Mouse (Mus musculus) midbrain, postnatal 0 days (tissue): ENCODE data around the gene Krtap12-1. TPM values are rescaled to one million over a fixed set of nuclear protein-coding genes. Genes with fewer than 3 reads are reported as not detected.
"Not testable (repeated sequence)": the region's sequence is repeated elsewhere in the genome, so short reads cannot be mapped to it uniquely, and the experiment has no call there.

ENCODE experiments used
- ATAC-seq: fragments of 200-750 bp; cut with Nextera tagmentation; 2 replicates; pipeline ENCODE4 v1.8.0; 2017; ENCODE audit warnings: moderate number of reproducible peaks, mild to moderate bottlenecking, moderate TSS enrichment, moderate library complexity; ENCODE audit not compliant: low FRiP score
- DNase-seq: peaks from one replicate; pipeline ENCODE4 v3.0.0-alpha.2; 2015; ENCODE audit warnings: low spot score
- H3K27ac ChIP-seq: fragments of 300-500 bp; sonication (generic); 2 replicates; pipeline ENCODE4 v1.5.1; 2014; ENCODE audit warnings: low read depth, mild to moderate bottlenecking, low read length, mixed read lengths
- H3K27me3 ChIP-seq: fragments of 300-500 bp; sonication (generic); 2 replicates; pipeline ENCODE4 v1.6.1; 2014; ENCODE audit warnings: low read length, control low read depth, mixed read lengths; ENCODE audit not compliant: insufficient read depth
- H3K36me3 ChIP-seq: fragments of 300-500 bp; sonication (generic); 2 replicates; pipeline ENCODE4 v1.6.1; 2014; ENCODE audit warnings: low read length, control low read depth, mixed read lengths; ENCODE audit not compliant: insufficient read depth
- H3K4me1 ChIP-seq: fragments of 300-500 bp; sonication (generic); 2 replicates; pipeline ENCODE4 v1.6.1; 2014; ENCODE audit warnings: mild to moderate bottlenecking, control low read depth, antibody characterized with exemption, low read length, mixed read lengths; ENCODE audit not compliant: insufficient read depth
- H3K4me2 ChIP-seq: fragments of 300-500 bp; sonication (generic); 2 replicates; pipeline ENCODE4 v1.6.1; 2014; ENCODE audit warnings: low read depth, mild to moderate bottlenecking, low read length, mixed read lengths; ENCODE audit not compliant: poor library complexity, severe bottlenecking
- H3K4me3 ChIP-seq: fragments of 300-500 bp; sonication (generic); 2 replicates; pipeline ENCODE4 v1.5.1; 2014; ENCODE audit warnings: low read depth, mild to moderate bottlenecking, low read length, moderate library complexity
- H3K9ac ChIP-seq: fragments of 300-500 bp; sonication (generic); replicated peaks from 2 replicates; pipeline ENCODE4 v1.6.1; 2014; ENCODE audit warnings: mild to moderate bottlenecking, low read length, moderate library complexity, mixed read lengths; ENCODE audit not compliant: poor library complexity, severe bottlenecking
- H3K9me3 ChIP-seq: fragments of 300-500 bp; sonication (generic); 2 replicates; pipeline ENCODE4 v1.6.1; 2016; ENCODE audit warnings: low read length, control low read depth
- CTCF ChIP-seq: IDR thresholded peaks from 2 replicates; pipeline ENCODE4 v1.5.1; 2016; ENCODE audit warnings: antibody characterized with exemption, mild to moderate bottlenecking
- WGBS: fragments of 180-500 bp; shearing (Covaris S2); extraction: QIAGEN DNeasy Blood & Tissue Kit; methylation state at CpG from one replicate; pipeline ENCODE4 v1.1.7; 2014; 5-methylcytosine and 5-hydroxymethylcytosine counted together
- polyA plus RNA-seq: library from polyadenylated mRNA; unstranded; fragments of >200 nt; fragmentation: Nextera tagmentation; extraction: Ambion mirVana; gene quantifications from 2 replicates; pipeline ENCODE4 v1.2.1, GENCODE M21; 2015
- total RNA-seq: library from RNA; depleted of rRNA; stranded (reverse); fragments of >200 nt; gene quantifications from 2 replicates; pipeline ENCODE4 v1.2.3, GENCODE M21; 2014; rRNA removed

Gene Krtap12-1
- total RNA-seq (not detected in 2 replicates), polyA plus RNA-seq (not detected in 2 replicates)

DNA sequence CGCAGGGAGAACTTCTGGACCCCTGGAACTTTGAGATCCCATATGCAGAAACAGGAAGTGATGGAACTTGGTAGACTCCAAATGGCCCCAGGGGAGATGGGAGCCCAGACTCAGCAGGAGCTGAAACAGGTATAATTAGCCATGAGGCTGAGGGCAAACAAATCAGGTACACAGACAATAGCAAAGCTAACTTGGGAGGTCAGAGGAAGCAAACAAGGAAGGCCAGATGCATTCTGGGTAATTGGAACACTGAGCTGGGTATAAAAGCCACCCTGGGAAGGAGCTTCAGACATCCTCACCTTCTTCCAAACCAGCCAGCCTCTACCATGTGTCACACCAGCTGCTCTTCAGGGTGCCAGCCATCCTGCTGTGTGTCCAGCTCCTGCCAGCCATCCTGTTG lies at the start of gene Krtap12-1:
TSS of gene Krtap12-1 (plus strand) at position 301 of the 400 bp plus-strand sequence.
- not testable (repeated sequence) for H3K9ac ChIP-seq, H3K4me3 ChIP-seq, ATAC-seq, H3K4me2 ChIP-seq, DNase-seq, H3K9me3 ChIP-seq, H3K4me1 ChIP-seq, H3K27me3 ChIP-seq, H3K36me3 ChIP-seq, H3K27ac ChIP-seq
- WGBS, result 89% methylated on average over 1 of the region's 1 CpGs

DNA sequence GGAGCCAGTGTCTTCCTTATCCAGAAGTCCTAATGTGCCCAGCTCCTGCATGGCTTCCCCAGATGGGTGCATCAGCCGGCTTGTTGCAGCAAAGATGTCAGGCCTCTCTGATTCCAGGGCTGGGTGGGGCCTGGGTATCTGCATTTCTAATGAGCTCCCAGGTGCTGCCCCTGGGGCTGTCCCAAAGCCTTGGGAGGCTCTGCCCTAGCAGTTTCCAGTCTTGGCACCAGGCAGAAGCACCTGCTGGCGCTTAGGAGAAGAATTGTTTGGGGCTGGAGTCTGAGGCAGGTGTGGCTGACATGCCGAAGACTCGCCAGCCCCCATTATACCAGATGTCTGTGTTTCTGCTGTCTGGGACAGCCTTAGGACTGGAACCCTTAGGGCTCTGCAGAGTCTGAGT lies 49.7 kb upstream of the Krtap12-1 start:
- Histone ChIP-seq H3K4me2 (no peak overlapping the region), H3K4me1 (no peaks in the 10 kb centered on the region), H3K9ac (no peak overlapping the region), H3K9me3 (no peaks in the 10 kb centered on the region), H3K36me3 (no peaks in the 10 kb centered on the region), H3K27me3 (no peaks in the 10 kb centered on the region), H3K27ac (no peak overlapping the region), H3K4me3 (no peak overlapping the region)
- DNase-seq, result no peak
- no peak for ATAC-seq
- no peak for TF ChIP-seq CTCF
- WGBS, result 74% methylated on average over 4 of the region's 4 CpGs

DNA sequence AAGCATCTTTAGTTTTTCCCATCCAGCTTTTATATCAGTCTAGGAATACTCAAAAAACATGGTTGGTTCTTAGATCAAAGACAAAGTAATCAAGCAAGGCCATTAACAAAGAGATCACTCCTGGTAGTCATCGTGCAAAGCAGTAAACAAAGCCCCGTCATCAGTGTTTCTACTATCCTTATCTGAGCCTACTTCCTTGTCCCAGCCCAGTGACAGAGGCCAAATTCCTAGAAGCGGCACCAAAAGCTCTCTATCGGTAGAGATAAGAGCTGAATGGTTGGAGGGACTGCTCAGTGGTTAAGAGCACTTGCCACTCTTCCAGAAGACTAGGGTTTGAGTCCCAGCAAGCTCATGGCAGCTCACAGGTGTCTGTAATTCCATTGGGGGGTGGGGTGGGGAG lies 48.9 kb upstream of the Krtap12-1 start:
- Histone ChIP-seq H3K9me3 (no peaks in the 10 kb centered on the region), H3K9ac (no peak overlapping the region), H3K4me2 (no peak overlapping the region), H3K4me3 (no peak overlapping the region), H3K36me3 (no peaks in the 10 kb centered on the region), H3K27ac (no peak overlapping the region), H3K4me1 (no peaks in the 10 kb centered on the region), H3K27me3 (no peaks in the 10 kb centered on the region)
- TF ChIP-seq CTCF, result no peak
- ATAC-seq (no peak), DNase-seq (no peak)
- WGBS, result 85% methylated on average over 4 of the region's 4 CpGs

DNA sequence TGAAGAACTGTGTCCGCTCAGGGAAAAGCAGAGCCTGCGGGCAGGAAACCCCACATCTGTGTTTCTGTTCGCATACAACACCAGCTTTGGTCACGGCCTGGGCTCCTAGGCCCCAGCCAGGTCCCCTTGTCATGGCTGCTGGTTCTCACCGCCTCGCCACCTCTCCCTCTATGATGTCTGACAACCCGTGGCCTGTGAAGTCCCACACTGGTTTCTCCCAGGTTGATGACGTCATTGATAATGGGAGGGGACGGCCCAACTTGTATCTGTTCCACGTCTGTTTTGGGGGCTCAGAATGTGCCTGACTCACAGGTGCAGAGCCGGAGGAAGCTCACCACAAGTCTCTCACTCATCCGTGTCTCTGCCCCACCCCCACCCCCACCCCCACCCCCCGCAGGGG lies 46.6 kb upstream of the Krtap12-1 start:
- no peak overlapping the region for H3K4me3 ChIP-seq
- 64% methylated on average over 13 of the region's 13 CpGs for WGBS
- DNase-seq (no peak), ATAC-seq (no peak)
- H3K36me3 ChIP-seq, result no peaks in the 10 kb centered on the region
- H3K27ac ChIP-seq, result no peak overlapping the region
- no peak overlapping the region for H3K9ac ChIP-seq
- H3K27me3 ChIP-seq, result peaks cover 18% of the 10 kb centered on the region
- H3K9me3 ChIP-seq, result no peaks in the 10 kb centered on the region
- no peak overlapping the region for H3K4me2 ChIP-seq
- H3K4me1 ChIP-seq, result peaks cover 4% of the 10 kb centered on the region; the same call in 1 of the 2 replicates
- no peak for TF ChIP-seq CTCF

DNA sequence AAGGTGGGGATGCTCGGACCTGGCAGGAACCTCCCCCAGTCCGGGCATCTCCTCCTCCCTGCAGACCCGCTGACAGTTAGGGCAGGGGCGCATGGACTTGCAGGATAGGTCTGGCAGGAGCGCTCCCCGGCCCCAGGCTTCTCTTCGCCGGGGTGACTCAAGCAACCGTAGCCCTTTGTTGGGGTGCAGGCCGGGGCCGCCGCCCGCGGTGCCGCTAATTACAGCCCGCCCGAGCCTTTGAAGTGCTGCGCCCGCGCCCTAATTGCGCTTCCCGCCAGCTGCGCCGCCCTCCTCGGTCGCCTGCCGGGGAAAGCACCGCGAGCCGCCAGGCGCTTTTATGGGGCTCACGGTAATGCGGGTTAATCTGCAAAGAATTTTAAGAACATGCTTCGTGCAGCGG lies 42.8 kb upstream of the Krtap12-1 start:
- Histone ChIP-seq H3K4me2 (peak overlapping the region; percentile 84), H3K36me3 (no peaks in the 10 kb centered on the region), H3K27me3 (peaks cover 18% of the 10 kb centered on the region), H3K4me1 (peaks cover 4% of the 10 kb centered on the region; the same call in 1 of the 2 replicates), H3K27ac (no peak overlapping the region), H3K9me3 (no peaks in the 10 kb centered on the region), H3K9ac (0 out of 2 replicates have a peak overlapping the region, but pooled peaks have one; percentile 29), H3K4me3 (peak overlapping the region; percentile 37)
- DNase-seq (no peak), ATAC-seq (no peak)
- TF ChIP-seq CTCF, result no peak
- WGBS, result under 1% methylated on average over 35 of the region's 35 CpGs

DNA sequence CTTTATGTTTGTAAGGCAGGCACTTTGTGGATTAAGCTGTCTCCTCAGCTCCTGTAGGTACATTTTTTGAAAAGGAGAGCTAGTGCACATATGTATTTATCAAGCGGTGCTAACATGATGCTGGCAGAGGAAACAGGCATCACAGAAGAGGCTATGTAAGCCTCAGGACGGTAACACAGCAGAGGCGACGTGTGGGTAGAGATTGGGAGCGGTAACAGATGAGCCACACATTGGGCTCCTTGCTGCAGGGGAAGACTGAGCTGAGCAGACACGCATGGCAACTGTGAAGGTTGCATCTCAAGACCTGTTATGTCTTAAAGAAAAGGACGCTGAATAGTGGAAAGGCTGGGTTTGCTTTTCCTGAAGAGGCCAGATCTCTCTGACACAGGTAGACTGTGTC lies 37.4 kb upstream of the Krtap12-1 start:
- TF ChIP-seq CTCF, result no peak
- H3K4me3 ChIP-seq, result no peak overlapping the region
- 0 out of 2 replicates have a peak, but pooled peaks cover 3% of the 10 kb centered on the region for H3K4me1 ChIP-seq
- ATAC-seq (no peak), DNase-seq (no peak)
- no peak overlapping the region for H3K4me2 ChIP-seq
- WGBS, result 69% methylated on average over 7 of the region's 7 CpGs
- no peak overlapping the region for H3K9ac ChIP-seq
- H3K27me3 ChIP-seq, result peaks cover 20% of the 10 kb centered on the region
- no peaks in the 10 kb centered on the region for H3K9me3 ChIP-seq
- H3K36me3 ChIP-seq, result no peaks in the 10 kb centered on the region
- H3K27ac ChIP-seq, result no peak overlapping the region
